Mouse (Mus musculus): ENCODE measurements around the gene Lipt1. TPM values are rescaled to one million over a fixed set of nuclear protein-coding genes. Genes with fewer than 3 reads are reported as not detected.

Lipt1 gene
- 6.9 and 7.7 TPM in 2 replicates for polyA plus RNA-seq (2015; fragmentation: Nextera tagmentation; extraction: Ambion mirVana)

- peaks cover 7% of the 10 kb centered on the region; the same call in 1 of the 2 replicates for H3K27me3 ChIP-seq (replicated peaks)
- peak within 1 kb of the TSS; percentile 51 for H3K4me3 ChIP-seq
- peak within 1 kb of the TSS; percentile 55 for H3K9ac ChIP-seq
- peak within 1 kb of the TSS; percentile 60 for H3K4me2 ChIP-seq
- no peaks in the 10 kb centered on the region for H3K9me3 ChIP-seq
- WGBS, result 4% methylated on average over 7 of the region's 7 CpGs
- ATAC-seq (replicated peaks), result peak; percentile 66
- H3K36me3 ChIP-seq (replicated peaks), result peaks cover 13% of the 10 kb centered on the region
- peak within 1 kb of the TSS; percentile 74 for H3K27ac ChIP-seq
- peaks cover 13% of the 10 kb centered on the region for H3K4me1 ChIP-seq
Measured at GRCm38 (mm10) chr1:37871704-37872103, at the start of gene Lipt1. Gene Lipt1 (plus strand): TSS chr1:37871738.

GRCm38 (mm10) chr1:37831681-37832080 is 39.9 kb upstream of the Lipt1 start:
- H3K27ac ChIP-seq, result no peak overlapping the region
- H3K27me3 ChIP-seq (replicated peaks), result no peaks in the 10 kb centered on the region
- 76% methylated on average over 2 of the region's 2 CpGs for WGBS
- no peak overlapping the region for H3K9ac ChIP-seq
- H3K4me2 ChIP-seq, result no peak overlapping the region
- H3K9me3 ChIP-seq, result no peaks in the 10 kb centered on the region
- H3K4me3 ChIP-seq, result no peak overlapping the region
- no peak for ATAC-seq (replicated peaks)
- H3K4me1 ChIP-seq, result no peaks in the 10 kb centered on the region
- peaks cover 15% of the 10 kb centered on the region for H3K36me3 ChIP-seq (replicated peaks)

- Histone ChIP-seq H3K9ac (no peak overlapping the region), H3K4me2 (no peak overlapping the region), H3K27me3 (replicated peaks) (no peaks in the 10 kb centered on the region), H3K27ac (no peak overlapping the region), H3K36me3 (replicated peaks) (no peaks in the 10 kb centered on the region), H3K9me3 (no peaks in the 10 kb centered on the region), H3K4me3 (no peak overlapping the region), H3K4me1 (no peaks in the 10 kb centered on the region)
- ATAC-seq (replicated peaks), result no peak
- 84% methylated on average over 8 of the region's 8 CpGs for WGBS
Measured at GRCm38 (mm10) chr1:37846878-37847277, 24.7 kb upstream of the Lipt1 start.

GRCm38 (mm10) chr1:37850696-37851095 is 20.8 kb upstream of the Lipt1 start:
- no peak overlapping the region for H3K4me2 ChIP-seq
- H3K9ac ChIP-seq, result no peak overlapping the region
- no peaks in the 10 kb centered on the region for H3K9me3 ChIP-seq
- no peak overlapping the region for H3K27ac ChIP-seq
- no peak for ATAC-seq (replicated peaks)
- H3K4me1 ChIP-seq, result no peaks in the 10 kb centered on the region
- 71% methylated on average over 2 of the region's 2 CpGs for WGBS
- H3K36me3 ChIP-seq (replicated peaks), result peaks cover 12% of the 10 kb centered on the region
- no peaks in the 10 kb centered on the region for H3K27me3 ChIP-seq (replicated peaks)
- no peak overlapping the region for H3K4me3 ChIP-seq

GRCm38 (mm10) chr1:37864511-37865400 is 6.8 kb upstream of the Lipt1 start:
- no peaks in the 10 kb centered on the region for H3K9me3 ChIP-seq
- ATAC-seq (replicated peaks), result peak; percentile 98
- WGBS, result under 1% methylated on average over 88 of the region's 90 CpGs

GRCm38 (mm10) chr1:37865401-37866215 is 5.9 kb upstream of the Lipt1 start:
- H3K36me3 ChIP-seq (replicated peaks), result no peaks in the 10 kb centered on the region
- peaks cover 14% of the 10 kb centered on the region for H3K4me1 ChIP-seq
- peak overlapping the region; percentile 59 for H3K4me2 ChIP-seq
- no peaks in the 10 kb centered on the region for H3K9me3 ChIP-seq
- peak overlapping the region; percentile 92 for H3K27ac ChIP-seq
- peaks cover 7% of the 10 kb centered on the region; the same call in 1 of the 2 replicates for H3K27me3 ChIP-seq (replicated peaks)
- ATAC-seq (replicated peaks), result no peak
- peak overlapping the region; percentile 57 for H3K9ac ChIP-seq
- 11% methylated on average over 23 of the region's 23 CpGs for WGBS
- H3K4me3 ChIP-seq, result peak overlapping the region; percentile 72

More at GRCm38 (mm10) chr1:37864511-37865400, 6.8 kb upstream of the Lipt1 start:
- peak overlapping the region; percentile 68 for H3K9ac ChIP-seq
- peak overlapping the region; percentile 72 for H3K4me3 ChIP-seq
- H3K27me3 ChIP-seq (replicated peaks), result peaks cover 5% of the 10 kb centered on the region; the same call in 1 of the 2 replicates
- no peaks in the 10 kb centered on the region for H3K36me3 ChIP-seq (replicated peaks)
- H3K4me1 ChIP-seq, result peaks cover 14% of the 10 kb centered on the region
- peak overlapping the region; percentile 59 for H3K4me2 ChIP-seq
- peak overlapping the region; percentile 92 for H3K27ac ChIP-seq

- H3K9me3 ChIP-seq, result no peaks in the 10 kb centered on the region
- peak within 1 kb of the TSS; percentile 92 for H3K27ac ChIP-seq
- H3K4me2 ChIP-seq, result peak within 1 kb of the TSS; percentile 59
- peak within 1 kb of the TSS; percentile 72 for H3K4me3 ChIP-seq
- no peaks in the 10 kb centered on the region for H3K36me3 ChIP-seq (replicated peaks)
- ATAC-seq (replicated peaks), result no peak
- WGBS, result 85% methylated on average over 6 of the region's 6 CpGs
- peaks cover 7% of the 10 kb centered on the region; the same call in 1 of the 2 replicates for H3K27me3 ChIP-seq (replicated peaks)
- peak within 1 kb of the TSS; percentile 57 for H3K9ac ChIP-seq
- peaks cover 14% of the 10 kb centered on the region for H3K4me1 ChIP-seq
Measured at GRCm38 (mm10) chr1:37866286-37866685, 5.3 kb upstream of the Lipt1 start, which contains the start of gene Tsga10. Gene Tsga10 (minus strand): TSS chr1:37866429.

- Histone ChIP-seq H3K4me2 (no peak overlapping the region), H3K9ac (no peak overlapping the region), H3K27me3 (replicated peaks) (peaks cover 7% of the 10 kb centered on the region; the same call in 1 of the 2 replicates), H3K4me3 (no peak overlapping the region), H3K9me3 (no peaks in the 10 kb centered on the region), H3K4me1 (peaks cover 18% of the 10 kb centered on the region), H3K36me3 (replicated peaks) (no peaks in the 10 kb centered on the region), H3K27ac (no peak overlapping the region)
- WGBS, result 79% methylated on average over 1 of the region's 1 CpGs
- ATAC-seq (replicated peaks), result no peak
Measured at GRCm38 (mm10) chr1:37867056-37867455, 4.5 kb upstream of the Lipt1 start.

GRCm38 (mm10) chr1:37867684-37868322 is 3.7 kb upstream of the Lipt1 start:
- ATAC-seq (replicated peaks), result no peak

GRCm38 (mm10) chr1:37868640-37869039 is 2.9 kb upstream of the Lipt1 start:
- Histone ChIP-seq H3K4me1 (peaks cover 20% of the 10 kb centered on the region), H3K4me3 (no peak overlapping the region), H3K9me3 (no peaks in the 10 kb centered on the region), H3K36me3 (replicated peaks) (no peaks in the 10 kb centered on the region), H3K9ac (no peak overlapping the region), H3K27ac (no peak overlapping the region), H3K27me3 (replicated peaks) (peaks cover 7% of the 10 kb centered on the region; the same call in 1 of the 2 replicates), H3K4me2 (no peak overlapping the region)
- ATAC-seq (replicated peaks), result no peak
- 64% methylated on average over 10 of the region's 10 CpGs for WGBS

More at GRCm38 (mm10) chr1:37867684-37868322, 3.7 kb upstream of the Lipt1 start:
- 70% methylated on average over 10 of the region's 10 CpGs for WGBS
- no peak overlapping the region for H3K9ac ChIP-seq
- H3K9me3 ChIP-seq, result no peaks in the 10 kb centered on the region
- H3K36me3 ChIP-seq (replicated peaks), result no peaks in the 10 kb centered on the region
- H3K27me3 ChIP-seq (replicated peaks), result peaks cover 7% of the 10 kb centered on the region; the same call in 1 of the 2 replicates
- H3K27ac ChIP-seq, result no peak overlapping the region
- no peak overlapping the region for H3K4me2 ChIP-seq
- no peak overlapping the region for H3K4me3 ChIP-seq
- H3K4me1 ChIP-seq, result peaks cover 23% of the 10 kb centered on the region

- 49% methylated on average over 2 of the region's 2 CpGs for WGBS
- no peak overlapping the region for H3K4me3 ChIP-seq
Measured at GRCm38 (mm10) chr1:37869362-37869761, 2.2 kb upstream of the Lipt1 start.

More at GRCm38 (mm10) chr1:37869362-37869761, 2.2 kb upstream of the Lipt1 start:
- no peak overlapping the region for H3K9ac ChIP-seq
- no peaks in the 10 kb centered on the region for H3K36me3 ChIP-seq (replicated peaks)
- H3K9me3 ChIP-seq, result no peaks in the 10 kb centered on the region
- no peak overlapping the region for H3K4me2 ChIP-seq
- peaks cover 20% of the 10 kb centered on the region for H3K4me1 ChIP-seq
- ATAC-seq (replicated peaks), result no peak
- H3K27me3 ChIP-seq (replicated peaks), result peaks cover 7% of the 10 kb centered on the region; the same call in 1 of the 2 replicates
- H3K27ac ChIP-seq, result no peak overlapping the region

Data from midbrain, embryonic 15.5 days (tissue).